Mouse (Mus musculus): ENCODE data around the gene Tdrkh. TPM values are rescaled to one million over a fixed set of nuclear protein-coding genes. Genes with fewer than 3 reads are reported as not detected.

Gene Tdrkh
- polyA plus RNA-seq, 1 experiment: 0.15 TPM

DNA sequence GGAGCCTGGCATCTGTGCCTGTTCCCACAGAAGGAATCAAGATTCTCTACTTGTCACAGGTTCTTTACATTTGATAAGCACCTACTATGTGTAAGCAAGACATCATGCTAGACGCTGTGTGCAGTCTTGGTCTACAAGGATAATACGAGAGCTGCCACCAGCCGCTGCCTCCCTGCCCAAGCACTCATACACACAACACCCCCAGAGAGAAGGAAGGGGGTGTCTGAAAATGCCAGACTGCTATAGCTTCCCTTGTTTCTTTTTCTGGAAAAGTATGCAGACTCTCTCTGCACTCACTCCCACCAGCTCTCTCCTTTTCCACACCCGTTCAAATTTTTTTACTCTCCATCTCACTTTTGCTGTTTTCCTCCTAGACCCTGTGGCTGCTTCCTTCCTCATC lies 64.4 kb downstream of the Tdrkh start:
- no peaks in the 10 kb centered on the region for H3K36me3 ChIP-seq (ENCODE audit: control insufficient read depth, insufficient read depth, low read length)
- TF ChIP-seq POLR2A (IDR thresholded peaks at IDR 0.05; ENCODE audit: low read depth, low read length) (no peak), CTCF (IDR thresholded peaks at IDR 0.05; ENCODE audit: extremely low read depth, insufficient read depth, insufficient read length, insufficient replicate concordance) (no peak)
- H3K4me3 ChIP-seq (ENCODE audit: extremely low read depth, insufficient read depth, insufficient read length): no peak overlapping the region
- no peak overlapping the region for H3K27ac ChIP-seq (ENCODE audit: insufficient read depth, low read length)
- 66% methylated on average over 4 of the region's 4 CpGs for WGBS
- no peaks in the 10 kb centered on the region for H3K4me1 ChIP-seq (ENCODE audit: control insufficient read depth, insufficient read depth, insufficient read length)
- DNase-seq (ENCODE audit: low read depth in 1 of 2, low spot score in 2 of 2): no peak
- peaks cover 2% of the 10 kb centered on the region for H3K27me3 ChIP-seq (ENCODE audit: control insufficient read depth, insufficient read depth, low read length)

DNA sequence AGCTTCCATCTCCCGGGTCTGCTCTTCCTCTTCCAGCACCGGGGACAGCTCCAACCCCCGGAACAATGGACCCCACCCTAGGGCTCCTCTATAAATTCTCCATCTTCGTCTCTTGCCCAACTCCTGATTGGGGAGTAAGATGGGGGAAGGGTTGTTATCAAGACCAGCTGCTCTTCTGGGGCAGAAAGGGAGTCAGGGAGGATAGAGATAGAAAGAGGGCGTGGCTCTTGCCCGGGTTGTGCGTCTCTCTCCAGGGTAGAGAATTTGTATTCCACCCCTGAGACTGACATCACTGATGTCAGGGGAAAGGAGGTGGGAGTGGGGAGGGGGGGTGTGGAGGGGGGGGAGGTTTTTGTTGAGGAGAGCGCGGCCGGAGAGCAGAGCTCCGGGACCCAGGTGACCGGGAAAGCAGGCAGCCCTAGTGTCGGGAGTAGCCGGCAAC lies 64.9 kb downstream of the Tdrkh start, which contains the start of gene Celf3:
Celf3 (plus strand) TSS at position 315 of the 442 bp plus-strand sequence.
- peaks cover 2% of the 10 kb centered on the region for H3K27me3 ChIP-seq (ENCODE audit: control insufficient read depth, insufficient read depth, low read length)
- no peak within 1 kb of the TSS for H3K27ac ChIP-seq (ENCODE audit: insufficient read depth, low read length)
- H3K36me3 ChIP-seq (ENCODE audit: control insufficient read depth, insufficient read depth, low read length): no peaks in the 10 kb centered on the region
- TF ChIP-seq CTCF (IDR thresholded peaks at IDR 0.05; ENCODE audit: extremely low read depth, insufficient read depth, insufficient read length, insufficient replicate concordance): no peak
- WGBS: 5% methylated on average over 14 of the region's 14 CpGs
- no peak within 1 kb of the TSS for H3K4me3 ChIP-seq (ENCODE audit: extremely low read depth, insufficient read depth, insufficient read length)
- H3K4me1 ChIP-seq (ENCODE audit: control insufficient read depth, insufficient read depth, insufficient read length): no peaks in the 10 kb centered on the region
- DNase-seq (ENCODE audit: low read depth in 1 of 2, low spot score in 2 of 2): no peak

DNA sequence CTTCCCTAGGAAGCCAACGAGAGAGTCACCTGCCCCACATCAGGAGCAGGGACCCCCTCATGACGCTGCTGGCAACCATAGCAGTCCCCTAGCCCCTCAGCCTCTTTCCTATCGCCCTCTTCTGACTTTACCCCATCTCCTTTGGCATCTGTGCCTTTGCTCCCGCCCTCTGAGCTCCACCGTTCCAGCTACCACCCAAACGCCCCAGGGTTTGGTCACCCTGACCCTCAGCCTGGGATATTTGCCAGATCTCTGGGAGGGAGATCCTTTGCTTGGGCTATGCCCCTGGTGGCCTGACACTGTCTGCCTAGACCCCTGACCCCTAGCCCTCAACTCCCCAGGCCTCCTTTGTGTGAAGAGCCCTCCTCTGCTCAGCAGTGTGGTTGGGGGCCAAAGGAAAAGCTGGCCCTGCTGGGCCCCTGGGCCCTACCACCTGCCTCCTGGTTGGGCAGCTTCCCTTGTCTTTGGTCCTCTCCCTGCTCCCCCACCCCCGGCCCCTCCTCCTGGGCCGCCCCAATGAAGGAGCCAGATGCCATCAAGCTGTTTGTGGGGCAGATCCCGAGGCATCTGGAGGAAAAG lies 65.6 kb downstream of the Tdrkh start:
- Histone ChIP-seq H3K27me3 (ENCODE audit: control insufficient read depth, insufficient read depth, low read length) (peaks cover 2% of the 10 kb centered on the region), H3K4me1 (ENCODE audit: control insufficient read depth, insufficient read depth, insufficient read length) (no peaks in the 10 kb centered on the region), H3K4me3 (ENCODE audit: extremely low read depth, insufficient read depth, insufficient read length) (no peak overlapping the region), H3K36me3 (ENCODE audit: control insufficient read depth, insufficient read depth, low read length) (no peaks in the 10 kb centered on the region), H3K27ac (ENCODE audit: insufficient read depth, low read length) (no peak overlapping the region)
- 21% methylated on average over 9 of the region's 9 CpGs for WGBS
- DNase-seq (ENCODE audit: low read depth in 1 of 2, low spot score in 2 of 2): no peak
- TF ChIP-seq CTCF (IDR thresholded peaks at IDR 0.05; ENCODE audit: extremely low read depth, insufficient read depth, insufficient read length, insufficient replicate concordance) (no peak), POLR2A (IDR thresholded peaks at IDR 0.05; ENCODE audit: low read depth, low read length) (no peak)

DNA sequence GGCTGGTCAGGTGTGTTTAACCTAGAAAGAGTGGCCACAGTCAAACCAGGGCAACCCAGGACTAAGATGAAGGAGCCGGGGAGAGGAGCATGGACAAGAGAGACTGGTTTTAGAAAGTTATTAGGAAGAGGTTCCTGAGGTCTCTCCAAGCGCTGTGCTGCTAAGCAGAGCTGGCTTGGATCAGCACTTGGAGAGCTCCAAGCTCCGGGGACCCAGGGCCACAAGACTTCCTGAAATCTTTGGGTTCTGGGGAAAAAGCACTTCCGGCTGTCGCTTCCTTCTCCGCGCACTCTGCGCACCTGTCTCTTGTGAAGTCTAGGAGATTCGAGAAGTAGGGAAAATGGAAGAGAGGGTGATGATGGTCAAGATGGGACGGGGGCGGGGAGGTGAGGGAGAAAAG lies 66.5 kb downstream of the Tdrkh start:
- Histone ChIP-seq H3K27ac (ENCODE audit: insufficient read depth, low read length) (no peak overlapping the region), H3K27me3 (ENCODE audit: control insufficient read depth, insufficient read depth, low read length) (peaks cover 2% of the 10 kb centered on the region), H3K36me3 (ENCODE audit: control insufficient read depth, insufficient read depth, low read length) (no peaks in the 10 kb centered on the region), H3K4me1 (ENCODE audit: control insufficient read depth, insufficient read depth, insufficient read length) (no peaks in the 10 kb centered on the region), H3K4me3 (ENCODE audit: extremely low read depth, insufficient read depth, insufficient read length) (no peak overlapping the region)
- DNase-seq (ENCODE audit: low read depth in 1 of 2, low spot score in 2 of 2): no peak
- 4% methylated on average over 11 of the region's 11 CpGs for WGBS
- no peak for TF ChIP-seq CTCF (IDR thresholded peaks at IDR 0.05; ENCODE audit: extremely low read depth, insufficient read depth, insufficient read length, insufficient replicate concordance)
- no peak for TF ChIP-seq POLR2A (IDR thresholded peaks at IDR 0.05; ENCODE audit: low read depth, low read length)

DNA sequence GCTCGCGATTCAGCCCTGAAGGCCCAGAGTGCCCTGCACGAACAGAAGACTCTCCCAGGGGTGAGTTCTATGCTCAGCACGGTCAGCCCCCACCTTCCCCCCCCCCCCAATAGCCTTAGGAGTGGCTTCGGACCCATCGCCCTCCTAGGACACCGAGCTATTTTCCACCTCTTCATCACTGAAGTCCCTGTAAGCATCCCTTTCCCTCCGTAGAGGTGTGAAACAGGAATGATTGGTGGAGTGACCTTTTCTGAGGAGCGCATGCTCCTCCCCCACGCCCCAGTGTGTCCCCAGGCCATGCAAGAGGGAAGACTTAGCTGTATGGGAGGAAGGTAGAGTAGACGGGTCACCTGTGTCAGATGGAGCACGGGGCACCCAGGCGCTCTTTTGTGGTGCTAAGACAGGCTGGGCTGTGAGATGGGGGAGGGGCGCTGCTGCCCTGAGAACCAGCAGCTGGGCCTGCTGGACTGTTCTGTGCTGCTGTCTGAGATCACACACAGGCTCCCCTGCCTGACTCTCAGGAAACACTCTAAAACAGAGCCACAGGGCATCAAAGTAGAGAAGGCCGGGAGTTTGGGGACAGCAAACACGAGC lies 67.3 kb downstream of the Tdrkh start, which contains the start of gene Riiad1:
Riiad1 (minus strand) TSS at position 51 of the 594 bp plus-strand sequence.
- H3K27ac ChIP-seq (ENCODE audit: insufficient read depth, low read length): no peak within 1 kb of the TSS
- 31% methylated on average over 16 of the region's 16 CpGs for WGBS
- TF ChIP-seq POLR2A (IDR thresholded peaks at IDR 0.05; ENCODE audit: low read depth, low read length) (no peak), CTCF (IDR thresholded peaks at IDR 0.05; ENCODE audit: extremely low read depth, insufficient read depth, insufficient read length, insufficient replicate concordance) (no peak)
- DNase-seq (ENCODE audit: low read depth in 1 of 2, low spot score in 2 of 2): no peak
- no peaks in the 10 kb centered on the region for H3K4me1 ChIP-seq (ENCODE audit: control insufficient read depth, insufficient read depth, insufficient read length)
- peaks cover 2% of the 10 kb centered on the region for H3K27me3 ChIP-seq (ENCODE audit: control insufficient read depth, insufficient read depth, low read length)
- no peaks in the 10 kb centered on the region for H3K36me3 ChIP-seq (ENCODE audit: control insufficient read depth, insufficient read depth, low read length)
- H3K4me3 ChIP-seq (ENCODE audit: extremely low read depth, insufficient read depth, insufficient read length): no peak within 1 kb of the TSS

DNA sequence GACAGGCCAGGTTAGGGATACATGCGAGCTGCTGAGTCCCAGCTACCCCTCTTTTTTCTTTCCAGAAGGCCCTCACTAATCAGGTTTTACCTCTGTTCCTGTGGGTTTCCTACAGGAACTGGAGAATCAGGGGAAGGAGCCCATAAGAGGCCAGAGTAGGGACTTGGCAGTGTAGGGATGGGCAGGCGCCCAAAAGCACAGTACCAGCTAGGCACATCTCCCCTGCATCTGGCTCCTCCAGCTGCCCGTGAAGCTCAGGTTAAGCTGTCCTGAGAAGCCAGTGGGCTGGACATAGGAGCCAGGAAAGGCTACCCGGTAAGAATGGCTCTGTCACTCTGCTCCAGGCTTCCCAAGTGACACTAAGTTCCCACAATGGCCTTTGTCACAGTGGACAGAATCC lies 68.4 kb downstream of the Tdrkh start:
- H3K27me3 ChIP-seq (ENCODE audit: control insufficient read depth, insufficient read depth, low read length): peaks cover 2% of the 10 kb centered on the region
- H3K4me1 ChIP-seq (ENCODE audit: control insufficient read depth, insufficient read depth, insufficient read length): no peaks in the 10 kb centered on the region
- DNase-seq (ENCODE audit: low read depth in 1 of 2, low spot score in 2 of 2): no peak
- H3K27ac ChIP-seq (ENCODE audit: insufficient read depth, low read length): no peak overlapping the region
- H3K36me3 ChIP-seq (ENCODE audit: control insufficient read depth, insufficient read depth, low read length): no peaks in the 10 kb centered on the region
- H3K4me3 ChIP-seq (ENCODE audit: extremely low read depth, insufficient read depth, insufficient read length): no peak overlapping the region
- TF ChIP-seq POLR2A (IDR thresholded peaks at IDR 0.05; ENCODE audit: low read depth, low read length) (no peak), CTCF (IDR thresholded peaks at IDR 0.05; ENCODE audit: extremely low read depth, insufficient read depth, insufficient read length, insufficient replicate concordance) (no peak)
- 71% methylated on average over 4 of the region's 4 CpGs for WGBS

DNA sequence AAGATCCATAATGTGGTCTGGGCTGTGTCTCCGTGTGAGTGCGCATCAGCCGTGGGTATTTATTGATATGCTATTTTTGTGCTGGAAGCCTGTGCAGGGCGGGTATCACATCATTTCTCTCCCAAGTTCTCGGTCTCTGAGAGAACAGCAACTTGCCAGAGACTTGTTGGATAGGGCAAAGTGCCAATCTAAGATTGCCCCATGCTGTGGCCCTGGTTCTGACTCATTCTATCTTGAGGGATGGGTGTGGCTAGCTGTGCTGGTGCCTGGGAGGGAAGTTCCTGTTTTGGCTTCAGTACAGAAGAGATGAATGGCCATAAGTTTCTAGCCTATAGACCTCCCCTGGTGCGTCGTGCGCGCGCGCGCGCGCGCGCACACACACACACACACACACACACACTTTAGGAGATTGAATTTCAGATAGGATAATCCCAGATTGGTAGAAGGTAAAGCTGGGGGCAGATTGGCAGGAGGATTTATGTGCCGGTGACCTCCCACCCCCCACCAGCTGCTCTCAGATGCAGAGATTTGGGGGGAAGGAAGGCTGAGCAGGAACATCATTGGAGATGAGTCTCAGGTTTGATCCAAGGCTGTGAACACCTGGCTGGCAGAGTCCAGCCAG lies 69.8 kb downstream of the Tdrkh start:
- DNase-seq (ENCODE audit: low read depth in 1 of 2, low spot score in 2 of 2): no peak
- WGBS: 78% methylated on average over 17 of the region's 17 CpGs
- peaks cover 2% of the 10 kb centered on the region for H3K27me3 ChIP-seq (ENCODE audit: control insufficient read depth, insufficient read depth, low read length)
- no peaks in the 10 kb centered on the region for H3K4me1 ChIP-seq (ENCODE audit: control insufficient read depth, insufficient read depth, insufficient read length)
- no peak for TF ChIP-seq CTCF (IDR thresholded peaks at IDR 0.05; ENCODE audit: extremely low read depth, insufficient read depth, insufficient read length, insufficient replicate concordance)
- TF ChIP-seq POLR2A (IDR thresholded peaks at IDR 0.05; ENCODE audit: low read depth, low read length): no peak
- H3K4me3 ChIP-seq (ENCODE audit: extremely low read depth, insufficient read depth, insufficient read length): no peak overlapping the region
- no peak overlapping the region for H3K27ac ChIP-seq (ENCODE audit: insufficient read depth, low read length)
- H3K36me3 ChIP-seq (ENCODE audit: control insufficient read depth, insufficient read depth, low read length): no peaks in the 10 kb centered on the region

Data from spleen, adult 2 months (tissue).